Mouse (Mus musculus) cerebellum, adult 2 months (tissue): ENCODE results near the gene Arhgap18.

Source experiments
- CTCF ChIP-seq: fragments of 200-500 bp; IDR thresholded peaks from 2 replicates; pipeline ENCODE4 v1.5.1; 2011; ENCODE audit warnings: low read depth, mild to moderate bottlenecking, control low read depth, low read length, moderate library complexity, borderline replicate concordance; ENCODE audit not compliant: insufficient read depth
- POLR2A ChIP-seq: fragments of 200-500 bp; IDR thresholded peaks from 2 replicates; pipeline ENCODE4 v1.6.1; 2011; ENCODE audit warnings: low read length, control low read depth, borderline replicate concordance; ENCODE audit not compliant: insufficient read depth

DNA sequence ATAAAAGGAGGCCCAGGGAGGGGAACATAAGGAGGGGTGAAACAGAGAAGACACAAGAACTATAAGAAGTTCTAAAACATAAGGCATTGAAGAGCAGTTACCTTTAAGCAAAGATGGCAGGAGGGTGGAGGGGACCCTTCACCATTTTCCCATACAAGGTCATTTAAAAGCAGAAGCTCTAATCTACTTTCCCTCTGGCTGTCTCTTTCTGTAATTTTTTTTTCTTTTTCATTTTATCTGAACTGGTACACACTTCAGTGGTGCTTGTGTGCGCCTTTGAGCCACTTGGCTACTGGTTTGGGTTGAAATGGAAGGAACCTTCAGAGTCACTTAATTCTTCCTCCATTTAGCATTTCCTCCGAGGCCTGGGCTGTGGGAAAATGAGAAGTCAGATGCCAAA lies 15.7 kb downstream of the Arhgap18 start:
- TF ChIP-seq CTCF (no peak), POLR2A (no peak)
